Mouse (Mus musculus) CH12.LX (cell line): ENCODE measurements around the gene Actr1a.

Source experiments
- CHD2 ChIP-seq: IDR thresholded peaks from 2 replicates; pipeline ENCODE4 v1.6.1; 2011; ENCODE audit warnings: low read length, improper control_type of control experiment
- CTCF ChIP-seq, 2 experiments: IDR thresholded peaks in 1 of 2; conservative IDR thresholded peaks in 1 of 2; 2 replicates each; pipeline ENCODE4 v1.5.1; 2011 to 2012; ENCODE audit warnings: low read depth in 2 of 2, low read length in 2 of 2, improper control_type of control experiment in 1 of 2, inconsistent platforms in 1 of 2, mild to moderate bottlenecking in 1 of 2, moderate library complexity in 1 of 2

DNA sequence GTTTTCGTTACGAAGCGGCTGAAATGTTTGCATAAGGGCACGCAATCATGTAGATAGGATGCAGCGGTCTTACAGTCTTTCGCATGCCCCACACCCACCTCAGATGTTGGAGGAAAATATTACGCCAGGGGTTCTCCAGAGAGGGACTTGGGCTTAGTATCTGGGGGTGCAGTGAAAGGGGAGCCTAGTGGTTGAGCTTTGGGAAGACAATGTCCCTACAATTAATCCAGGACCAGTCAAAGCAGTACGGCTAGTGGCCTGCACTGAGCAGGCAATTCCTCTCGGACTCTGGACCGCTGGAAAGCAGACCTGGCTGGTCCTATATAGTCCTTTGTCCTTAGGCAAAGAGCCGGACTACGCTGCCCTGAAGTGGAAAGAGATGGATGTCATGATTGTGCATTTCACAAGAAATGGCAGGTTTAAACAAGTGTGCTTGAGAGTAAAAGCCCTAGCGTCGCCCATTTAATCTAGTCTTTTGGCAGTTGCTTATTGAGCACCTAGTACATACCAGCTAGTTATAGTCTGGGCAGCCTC lies 68.0 kb downstream of the Actr1a start:
- TF ChIP-seq CTCF (conservative IDR thresholded peaks at IDR 0.05 in 1 of 2, IDR thresholded peaks at IDR 0.05 in 1 of 2; ENCODE audit: low read depth in 2 of 2, low read length in 2 of 2), result no peak
- no peak for TF ChIP-seq CHD2
